Mouse (Mus musculus): ENCODE results near the gene Xrra1. TPM values are rescaled to one million over a fixed set of nuclear protein-coding genes. Genes with fewer than 3 reads are reported as not detected.
A peak's percentile ranks its signal among the peaks of the same experiment; 100 is the strongest.
"Not testable (repeated sequence)": the region's sequence is repeated elsewhere in the genome, so short reads cannot be mapped to it uniquely, and the experiment has no call there.

The Xrra1 gene
- polyA plus RNA-seq (2014; fragmentation: Nextera tagmentation; extraction: Ambion mirVana): 0.29 and 0.44 TPM in 2 replicates

- under 1% methylated on average over 42 of the region's 42 CpGs for WGBS
These were observed at the start of gene Xrra1 for GRCm38 (mm10) chr7:99858813-99859585. Gene Xrra1, plus strand, starts transcription at chr7:99859116.

GRCm38 (mm10) chr7:99810814-99811213 is 48.1 kb upstream of the Xrra1 start:
- no peak overlapping the region for H3K4me2 ChIP-seq
- H3K4me3 ChIP-seq (ENCODE audit: low read depth, low read length): no peak overlapping the region
- H3K4me1 ChIP-seq (ENCODE audit: control insufficient read depth, insufficient read depth, low read length): no peaks in the 10 kb centered on the region
- no peaks in the 10 kb centered on the region for H3K36me3 ChIP-seq (ENCODE audit: control insufficient read depth, insufficient read depth, low read length)
- no peak overlapping the region for H3K9ac ChIP-seq (ENCODE audit: low read length)
- no peaks in the 10 kb centered on the region for H3K9me3 ChIP-seq (ENCODE audit: control insufficient read depth, low read length)
- no peak for DNase-seq (ENCODE audit: low spot score, missing footprints)
- H3K27me3 ChIP-seq (ENCODE audit: control insufficient read depth, insufficient read depth, low read length): no peaks in the 10 kb centered on the region
- H3K27ac ChIP-seq (ENCODE audit: low read depth, low read length): no peak overlapping the region
- no peak for ATAC-seq (ENCODE audit: low FRiP score)
- WGBS: 97% methylated on average over 2 of the region's 2 CpGs

More at GRCm38 (mm10) chr7:99858813-99859585, at the start of gene Xrra1:
- H3K4me1 ChIP-seq (ENCODE audit: control insufficient read depth, insufficient read depth, low read length): peaks cover 18% of the 10 kb centered on the region
- peak within 1 kb of the TSS; percentile 96 for H3K9ac ChIP-seq (ENCODE audit: low read length)
- no peaks in the 10 kb centered on the region for H3K9me3 ChIP-seq (ENCODE audit: control insufficient read depth, low read length)
- peak within 1 kb of the TSS; percentile 72 for H3K4me2 ChIP-seq
- H3K4me3 ChIP-seq (ENCODE audit: low read depth, low read length): peak within 1 kb of the TSS; percentile 79
- peaks cover 2% of the 10 kb centered on the region; the same call in 1 of the 2 replicates for H3K36me3 ChIP-seq (ENCODE audit: control insufficient read depth, insufficient read depth, low read length)
- H3K27me3 ChIP-seq (ENCODE audit: control insufficient read depth, insufficient read depth, low read length): no peaks in the 10 kb centered on the region
- ATAC-seq (ENCODE audit: low FRiP score): peak; percentile 100
- H3K27ac ChIP-seq (ENCODE audit: low read depth, low read length): peak within 1 kb of the TSS; percentile 32; the same call in 1 of the 2 replicates
- peak; percentile 99 for DNase-seq (ENCODE audit: low spot score, missing footprints)

GRCm38 (mm10) chr7:99811661-99812060 is 47.3 kb upstream of the Xrra1 start:
- H3K4me3 ChIP-seq (ENCODE audit: low read depth, low read length): no peak overlapping the region
- no peaks in the 10 kb centered on the region for H3K4me1 ChIP-seq (ENCODE audit: control insufficient read depth, insufficient read depth, low read length)
- no peak overlapping the region for H3K4me2 ChIP-seq
- ATAC-seq (ENCODE audit: low FRiP score): no peak
- H3K9ac ChIP-seq (ENCODE audit: low read length): no peak overlapping the region
- no peak overlapping the region for H3K27ac ChIP-seq (ENCODE audit: low read depth, low read length)
- no peaks in the 10 kb centered on the region for H3K9me3 ChIP-seq (ENCODE audit: control insufficient read depth, low read length)
- WGBS: 85% methylated on average over 4 of the region's 4 CpGs
- no peaks in the 10 kb centered on the region for H3K36me3 ChIP-seq (ENCODE audit: control insufficient read depth, insufficient read depth, low read length)
- no peaks in the 10 kb centered on the region for H3K27me3 ChIP-seq (ENCODE audit: control insufficient read depth, insufficient read depth, low read length)
- no peak for DNase-seq (ENCODE audit: low spot score, missing footprints)

GRCm38 (mm10) chr7:99813394-99813793 is 45.5 kb upstream of the Xrra1 start:
- no peak overlapping the region for H3K9ac ChIP-seq (ENCODE audit: low read length)
- no peaks in the 10 kb centered on the region for H3K9me3 ChIP-seq (ENCODE audit: control insufficient read depth, low read length)
- no peak overlapping the region for H3K27ac ChIP-seq (ENCODE audit: low read depth, low read length)
- no peaks in the 10 kb centered on the region for H3K27me3 ChIP-seq (ENCODE audit: control insufficient read depth, insufficient read depth, low read length)
- DNase-seq (ENCODE audit: low spot score, missing footprints): no peak
- 90% methylated on average over 11 of the region's 11 CpGs for WGBS
- no peaks in the 10 kb centered on the region for H3K4me1 ChIP-seq (ENCODE audit: control insufficient read depth, insufficient read depth, low read length)
- H3K4me3 ChIP-seq (ENCODE audit: low read depth, low read length): no peak overlapping the region
- no peaks in the 10 kb centered on the region for H3K36me3 ChIP-seq (ENCODE audit: control insufficient read depth, insufficient read depth, low read length)
- no peak overlapping the region for H3K4me2 ChIP-seq
- no peak for ATAC-seq (ENCODE audit: low FRiP score)

GRCm38 (mm10) chr7:99818181-99818725 is 40.7 kb upstream of the Xrra1 start:
- not testable (repeated sequence) for H3K4me3 ChIP-seq (ENCODE audit: low read depth, low read length); H3K36me3 ChIP-seq (ENCODE audit: control insufficient read depth, insufficient read depth, low read length); H3K9me3 ChIP-seq (ENCODE audit: control insufficient read depth, low read length); DNase-seq (ENCODE audit: low spot score, missing footprints); H3K9ac ChIP-seq (ENCODE audit: low read length); H3K27me3 ChIP-seq (ENCODE audit: control insufficient read depth, insufficient read depth, low read length); H3K27ac ChIP-seq (ENCODE audit: low read depth, low read length); H3K4me2 ChIP-seq; H3K4me1 ChIP-seq (ENCODE audit: control insufficient read depth, insufficient read depth, low read length); ATAC-seq (ENCODE audit: low FRiP score)
- WGBS: 19% methylated on average over 9 of the region's 9 CpGs

GRCm38 (mm10) chr7:99821953-99822352 is 37.0 kb upstream of the Xrra1 start:
- ATAC-seq (ENCODE audit: low FRiP score) (no peak), DNase-seq (ENCODE audit: low spot score, missing footprints) (no peak)
- no peaks in the 10 kb centered on the region for H3K27me3 ChIP-seq (ENCODE audit: control insufficient read depth, insufficient read depth, low read length)
- H3K4me3 ChIP-seq (ENCODE audit: low read depth, low read length): no peak overlapping the region
- no peaks in the 10 kb centered on the region for H3K4me1 ChIP-seq (ENCODE audit: control insufficient read depth, insufficient read depth, low read length)
- no peak overlapping the region for H3K27ac ChIP-seq (ENCODE audit: low read depth, low read length)
- H3K9ac ChIP-seq (ENCODE audit: low read length): no peak overlapping the region
- H3K36me3 ChIP-seq (ENCODE audit: control insufficient read depth, insufficient read depth, low read length): no peaks in the 10 kb centered on the region
- no peak overlapping the region for H3K4me2 ChIP-seq
- no peaks in the 10 kb centered on the region for H3K9me3 ChIP-seq (ENCODE audit: control insufficient read depth, low read length)
- WGBS: 86% methylated on average over 2 of the region's 2 CpGs

- Histone ChIP-seq H3K27ac (ENCODE audit: low read depth, low read length) (no peak overlapping the region), H3K27me3 (ENCODE audit: control insufficient read depth, insufficient read depth, low read length) (no peaks in the 10 kb centered on the region), H3K4me3 (ENCODE audit: low read depth, low read length) (no peak overlapping the region), H3K9me3 (ENCODE audit: control insufficient read depth, low read length) (no peaks in the 10 kb centered on the region), H3K4me1 (ENCODE audit: control insufficient read depth, insufficient read depth, low read length) (no peaks in the 10 kb centered on the region), H3K4me2 (no peak overlapping the region), H3K9ac (ENCODE audit: low read length) (no peak overlapping the region), H3K36me3 (ENCODE audit: control insufficient read depth, insufficient read depth, low read length) (no peaks in the 10 kb centered on the region)
- ATAC-seq (ENCODE audit: low FRiP score) (no peak), DNase-seq (ENCODE audit: low spot score, missing footprints) (no peak)
- WGBS: 91% methylated on average over 5 of the region's 5 CpGs
These were observed 36.5 kb upstream of the Xrra1 start for GRCm38 (mm10) chr7:99822426-99822825.

- ATAC-seq (ENCODE audit: low FRiP score): no peak
- Histone ChIP-seq H3K9me3 (ENCODE audit: control insufficient read depth, low read length) (no peaks in the 10 kb centered on the region), H3K4me3 (ENCODE audit: low read depth, low read length) (no peak overlapping the region), H3K27ac (ENCODE audit: low read depth, low read length) (no peak overlapping the region), H3K4me2 (no peak overlapping the region), H3K36me3 (ENCODE audit: control insufficient read depth, insufficient read depth, low read length) (no peaks in the 10 kb centered on the region), H3K9ac (ENCODE audit: low read length) (no peak overlapping the region), H3K27me3 (ENCODE audit: control insufficient read depth, insufficient read depth, low read length) (no peaks in the 10 kb centered on the region), H3K4me1 (ENCODE audit: control insufficient read depth, insufficient read depth, low read length) (no peaks in the 10 kb centered on the region)
- no peak for DNase-seq (ENCODE audit: low spot score, missing footprints)
- 87% methylated on average over 10 of the region's 10 CpGs for WGBS
These were observed 35.8 kb upstream of the Xrra1 start for GRCm38 (mm10) chr7:99823045-99823663.
